Mouse (Mus musculus): ENCODE measurements around the gene Pianp. TPM values are rescaled to one million over a fixed set of nuclear protein-coding genes. Genes with fewer than 3 reads are reported as not detected.

Pianp gene
- total RNA-seq (2021) = 100 to 1,000 TPM; 176 to 191 TPM
- long read RNA-seq, experiment 1, transcript Pianp-201 (6 exons, 2,250 nt) = major isoform, 146 of 184 reads
- long read RNA-seq, experiment 1, transcript Pianp-206 (5 exons, 2,396 nt) = minor isoform, 6 of 184 reads
- long read RNA-seq, experiment 1, partial matches to known transcripts = 11 of 184 reads
- long read RNA-seq, experiment 1, other reads (novel, unspliced or antisense) = 20 of 184 reads
- long read RNA-seq, experiment 2, transcript Pianp-201 (6 exons, 2,250 nt) = major isoform, 102 of 151 reads
- long read RNA-seq, experiment 2, partial matches to known transcripts = 7 of 151 reads
- long read RNA-seq, experiment 2, other reads (novel, unspliced or antisense) = 37 of 151 reads

GRCm38 (mm10) chr6:124996551-124997501 lies at the start of gene Pianp:
Pianp (plus strand) TSS chr6:124996694.
- Histone ChIP-seq H3K27ac (peak within 1 kb of the TSS; percentile 95), H3K4me3 (peak within 1 kb of the TSS; percentile 77)
- intact Hi-C loops (cut with DNase I) = loop anchor here (2.0 kb wide), 1 partner anchor 66 kb away; the partner anchor contains the start of gene Mlf2
- no peak for TF ChIP-seq CTCF (IDR thresholded peaks at IDR 0.05)
- peak; percentile 85 to 88 for DNase-seq (ENCODE audit: extremely low spot score in 1 of 2, low spot score in 2 of 2)

- intact Hi-C loops (cut with DNase I) = no loop called here
- Histone ChIP-seq H3K27ac (no peak overlapping the region), H3K4me3 (no peak overlapping the region)
- TF ChIP-seq CTCF (IDR thresholded peaks at IDR 0.05) = no peak
- no peak for DNase-seq (ENCODE audit: extremely low spot score in 1 of 2, low spot score in 2 of 2)
These were observed 42.3 kb upstream of the Pianp start for GRCm38 (mm10) chr6:124953991-124954715.

GRCm38 (mm10) chr6:124955212-124955611 lies 41.3 kb upstream of the Pianp start:
- Histone ChIP-seq H3K4me3 (no peak overlapping the region), H3K27ac (no peak overlapping the region)
- TF ChIP-seq CTCF (IDR thresholded peaks at IDR 0.05) = no peak
- intact Hi-C loops (cut with DNase I) = no loop called here
- DNase-seq (ENCODE audit: extremely low spot score in 1 of 2, low spot score in 2 of 2) = no peak

GRCm38 (mm10) chr6:124958127-124958526 lies 38.4 kb upstream of the Pianp start:
- no peak for DNase-seq (ENCODE audit: extremely low spot score in 1 of 2, low spot score in 2 of 2)
- intact Hi-C loops (cut with DNase I) = no loop called here
- Histone ChIP-seq H3K27ac (no peak overlapping the region), H3K4me3 (no peak overlapping the region)
- no peak for TF ChIP-seq CTCF (IDR thresholded peaks at IDR 0.05)

GRCm38 (mm10) chr6:124959960-124960359 lies 36.5 kb upstream of the Pianp start:
- no peak for DNase-seq (ENCODE audit: extremely low spot score in 1 of 2, low spot score in 2 of 2)
- no peak overlapping the region for H3K4me3 ChIP-seq
- no peak for TF ChIP-seq CTCF (IDR thresholded peaks at IDR 0.05)
- intact Hi-C loops (cut with DNase I) = no loop called here
- H3K27ac ChIP-seq = no peak overlapping the region

GRCm38 (mm10) chr6:124961021-124961420 lies 35.5 kb upstream of the Pianp start:
- intact Hi-C loops (cut with DNase I) = no loop called here
- no peak for TF ChIP-seq CTCF (IDR thresholded peaks at IDR 0.05)
- Histone ChIP-seq H3K27ac (no peak overlapping the region), H3K4me3 (no peak overlapping the region)
- DNase-seq (ENCODE audit: extremely low spot score in 1 of 2, low spot score in 2 of 2) = no peak

- Histone ChIP-seq H3K27ac (peak overlapping the region; percentile 93), H3K4me3 (peak overlapping the region; percentile 90)
- no peak for DNase-seq (ENCODE audit: extremely low spot score in 1 of 2, low spot score in 2 of 2)
- intact Hi-C loops (cut with DNase I) = loop anchor here (1.0 to 2.0 kb wide), 4 partner anchors 34 to 252 kb away; partner anchors contain the start of genes Emg1, Ing4, Mlf2 and Phb2
- TF ChIP-seq CTCF (IDR thresholded peaks at IDR 0.05) = no peak
These were observed 31.9 kb upstream of the Pianp start for GRCm38 (mm10) chr6:124964638-124965037.

GRCm38 (mm10) chr6:124965088-124965719 lies 31.3 kb upstream of the Pianp start, which contains the start of gene Cops7a:
Cops7a (minus strand) TSS chr6:124965538.
- peak within 1 kb of the TSS; percentile 90 for H3K4me3 ChIP-seq
- DNase-seq (ENCODE audit: extremely low spot score in 1 of 2, low spot score in 2 of 2) = peak; percentile 95 to 98
- peak within 1 kb of the TSS; percentile 93 for H3K27ac ChIP-seq
- intact Hi-C loops (cut with DNase I) = loop anchor here (1.0 to 2.0 kb wide), 4 partner anchors 34 to 253 kb away; partner anchors contain the start of genes Emg1, Ing4, Mlf2 and Phb2
- no peak; the same call in 1 of the 2 replicates for TF ChIP-seq CTCF (IDR thresholded peaks at IDR 0.05)

GRCm38 (mm10) chr6:124965747-124966146 lies 30.7 kb upstream of the Pianp start:
- intact Hi-C loops (cut with DNase I) = loop anchor here (1.0 to 2.0 kb wide), 4 partner anchors 35 to 253 kb away; partner anchors contain the start of genes Emg1, Ing4, Mlf2 and Phb2
- no peak for DNase-seq (ENCODE audit: extremely low spot score in 1 of 2, low spot score in 2 of 2)
- H3K27ac ChIP-seq = peak overlapping the region; percentile 93
- H3K4me3 ChIP-seq = peak overlapping the region; percentile 90
- TF ChIP-seq CTCF (IDR thresholded peaks at IDR 0.05) = no peak

GRCm38 (mm10) chr6:124966466-124967118 lies 29.9 kb upstream of the Pianp start:
- H3K4me3 ChIP-seq = no peak overlapping the region; the same call in 1 of the 2 replicates

More at GRCm38 (mm10) chr6:124966466-124967118, 29.9 kb upstream of the Pianp start:
- no peak overlapping the region for H3K27ac ChIP-seq
- peak; percentile 46 for TF ChIP-seq CTCF (IDR thresholded peaks at IDR 0.05)
- intact Hi-C loops (cut with DNase I) = no loop called here
- no peak for DNase-seq (ENCODE audit: extremely low spot score in 1 of 2, low spot score in 2 of 2)

Measured in left cerebral cortex, adult 2 months (tissue).